Mouse (Mus musculus) cerebellum, adult 11 months (tissue): Measurements from ENCODE around the gene Gm10643.

Source experiments
- DNase-seq: peaks from one replicate; pipeline ENCODE4 v3.0.0; 2022

Gene Gm10643

GRCm38 (mm10) chr8:84032777-84033176 is 32.2 kb downstream of the Gm10643 start:
- DNase-seq, result no peak

GRCm38 (mm10) chr8:84029272-84029671 is 35.7 kb downstream of the Gm10643 start:
- no peak for DNase-seq

- DNase-seq, result no peak
Observed at GRCm38 (mm10) chr8:84027449-84027848, 37.5 kb downstream of the Gm10643 start.

- no peak for DNase-seq
Observed at GRCm38 (mm10) chr8:84025863-84026262, 39.1 kb downstream of the Gm10643 start.

GRCm38 (mm10) chr8:84024171-84024570 is 40.8 kb downstream of the Gm10643 start:
- DNase-seq, result no peak

- no peak for DNase-seq
Observed at GRCm38 (mm10) chr8:84023631-84024030, 41.3 kb downstream of the Gm10643 start.

GRCm38 (mm10) chr8:84023085-84023484 is 41.9 kb downstream of the Gm10643 start:
- no peak for DNase-seq

GRCm38 (mm10) chr8:84021569-84021968 is 43.4 kb downstream of the Gm10643 start:
- DNase-seq, result no peak

GRCm38 (mm10) chr8:84021096-84021495 is 43.8 kb downstream of the Gm10643 start, which contains the start of gene Palm3:
Palm3 (plus strand) TSS chr8:84021471.
- no peak for DNase-seq

- no peak for DNase-seq
Observed at GRCm38 (mm10) chr8:84019738-84020137, 45.2 kb downstream of the Gm10643 start.

- DNase-seq, result no peak
Observed at GRCm38 (mm10) chr8:84015833-84016232, 49.1 kb downstream of the Gm10643 start.
